In genomic region chr7:83667936-83668645, GRCm38 (mm10) we compare ENCODE assay signal across 10 mouse cellular contexts. TPM values are rescaled to one million over a fixed set of nuclear protein-coding genes. Genes with fewer than 3 reads are reported as not detected.
DNase-seq lines count a peak whose midpoint lies in the region; ATAC-seq lines count a peak whose summit lies in the region.
"Had no signal": no experiment of that assay in that cellular context is flagged by ENCODE, and none has a peak within 500 bp of the region (broad histone marks: within the 10 kb centered on the region; RNA-seq: fewer than 3 reads in every experiment).

No protein-coding gene starts in this region.

- H3K9ac ChIP-seq in liver, embryonic 15.5 days: no peak overlapping the region
- no peak overlapping the region for H3K9ac ChIP-seq in liver, embryonic 12.5 days
- H3K9ac ChIP-seq: forebrain, embryonic 12.5 days; heart, embryonic 13.5 days; hindbrain, embryonic 12.5 days had no signal

- DNase-seq in spleen, postnatal 4 days (ENCODE audit: low spot score in 2 of 2): peak; percentile 9 to 51
- DNase-seq in spleen, adult 18-20 months: no peak
- no peak for DNase-seq in layer of hippocampus, adult 18-20 months (ENCODE audit: low spot score in 2 of 2)

- no peaks in the 10 kb centered on the region for H3K36me3 ChIP-seq in liver, embryonic 15.5 days (replicated peaks)
- no peaks in the 10 kb centered on the region for H3K36me3 ChIP-seq in liver, embryonic 12.5 days
- H3K36me3 ChIP-seq: embryonic facial prominence, embryonic 13.5 days; forebrain, embryonic 12.5 days; heart, embryonic 13.5 days; hindbrain, embryonic 12.5 days had no signal

- H3K27me3 ChIP-seq in liver, embryonic 15.5 days: no peaks in the 10 kb centered on the region
- no peaks in the 10 kb centered on the region for H3K27me3 ChIP-seq in liver, embryonic 12.5 days (replicated peaks)
- H3K27me3 ChIP-seq: embryonic facial prominence, embryonic 13.5 days; forebrain, embryonic 12.5 days; heart, embryonic 13.5 days; hindbrain, embryonic 12.5 days had no signal

- H3K4me1 ChIP-seq in liver, embryonic 15.5 days (replicated peaks): peaks cover 9% of the 10 kb centered on the region
- H3K4me1 ChIP-seq in liver, embryonic 12.5 days: no peaks in the 10 kb centered on the region
- H3K4me1 ChIP-seq: forebrain, embryonic 12.5 days; heart, embryonic 13.5 days; hindbrain, embryonic 12.5 days had no signal

- no peak overlapping the region for H3K4me2 ChIP-seq in liver, embryonic 15.5 days
- no peak overlapping the region for H3K4me2 ChIP-seq in liver, embryonic 12.5 days
- H3K4me2 ChIP-seq: embryonic facial prominence, embryonic 13.5 days; forebrain, embryonic 12.5 days; heart, embryonic 13.5 days; hindbrain, embryonic 12.5 days had no signal

- no peaks in the 10 kb centered on the region for H3K9me3 ChIP-seq in liver, embryonic 15.5 days (replicated peaks)
- H3K9me3 ChIP-seq in liver, embryonic 12.5 days (replicated peaks): no peaks in the 10 kb centered on the region
- H3K9me3 ChIP-seq: embryonic facial prominence, embryonic 13.5 days; forebrain, embryonic 12.5 days; heart, embryonic 13.5 days; hindbrain, embryonic 12.5 days had no signal

- H3K27ac ChIP-seq in liver, embryonic 15.5 days (replicated peaks): no peak overlapping the region
- no peak overlapping the region for H3K27ac ChIP-seq in liver, embryonic 12.5 days
- H3K27ac ChIP-seq: embryonic facial prominence, embryonic 13.5 days; forebrain, embryonic 12.5 days; heart, embryonic 13.5 days; hindbrain, embryonic 12.5 days had no signal

- no peak overlapping the region for H3K4me3 ChIP-seq in liver, embryonic 15.5 days (replicated peaks)
- no peak overlapping the region for H3K4me3 ChIP-seq in liver, embryonic 12.5 days
- H3K4me3 ChIP-seq: embryonic facial prominence, embryonic 13.5 days; forebrain, embryonic 12.5 days; heart, embryonic 13.5 days; hindbrain, embryonic 12.5 days had no signal

- 0 out of 2 replicates have a peak, but pooled peaks have one; percentile 15 for ATAC-seq in liver, embryonic 15.5 days (ENCODE audit: insufficient read depth)
- ATAC-seq in liver, embryonic 12.5 days: no peak
- peak; percentile 74 for ATAC-seq in megakaryocyte, adult 5-6 weeks (ENCODE audit: poor library complexity, severe bottlenecking)

- 62% methylated on average over 5 of the region's 5 CpGs for WGBS in liver, embryonic 15.5 days (ENCODE audit: insufficient replicate concordance)
- 58% methylated on average over 5 of the region's 5 CpGs for WGBS in liver, embryonic 12.5 days (ENCODE audit: insufficient replicate concordance)

RNA-seq across cellular contexts. Expression of gene Stard5, which starts 36.3 kb away (rescaled TPM):
- polyA plus RNA-seq in liver, embryonic 15.5 days (2015; fragmentation: Nextera tagmentation; extraction: Ambion mirVana): 14.4 and 18.8 TPM in 2 replicates
- 7.6 and 7.9 TPM in 2 replicates for polyA plus RNA-seq in liver, embryonic 12.5 days (2016; fragmentation: Nextera tagmentation; extraction: Ambion mirVana)
- total RNA-seq in megakaryocyte, adult 5-6 weeks (2015): 14.5 and 16.4 TPM in 2 replicates
- 15.0 and 17.3 TPM in 2 replicates for total RNA-seq in megakaryocyte, adult 5-6 weeks (2017)
- total RNA-seq in layer of hippocampus, adult 18-20 months (2021): 10 to 100 TPM; 15.7 to 16.3 TPM

Comparison
In these comparisons a context has a peak if more than half of its experiments do, and no peak if none do; other contexts are left out.
1. DNase-seq: peak in spleen, postnatal 4 days (2 of 2); none in spleen, adult 18-20 months (0 of 2) and layer of hippocampus, adult 18-20 months (0 of 2).